Mouse (Mus musculus): ENCODE data around the gene Fgfr1op.

Fgfr1op gene

DNA sequence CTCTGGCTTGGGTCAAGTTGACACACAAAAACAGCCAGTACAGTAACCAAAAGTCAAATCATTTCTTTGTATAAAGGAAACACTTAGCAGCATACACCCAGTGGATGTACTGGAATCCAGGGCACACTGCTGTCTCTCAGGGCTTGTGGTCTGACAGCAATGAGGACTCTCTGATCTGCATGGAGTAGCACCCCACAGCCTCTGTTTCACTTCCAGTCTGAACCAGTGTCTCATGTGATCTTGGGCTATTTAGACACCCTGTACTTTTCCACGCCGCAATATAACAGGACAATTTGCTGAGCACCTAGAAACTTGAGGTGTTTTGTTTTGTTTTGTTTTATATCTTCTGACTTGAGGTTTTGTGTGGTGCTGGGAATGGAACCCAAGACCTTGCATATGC lies 59.9 kb downstream of the Fgfr1op start:
- DNase-seq (ENCODE audit: low read depth, low spot score), result no peak

DNA sequence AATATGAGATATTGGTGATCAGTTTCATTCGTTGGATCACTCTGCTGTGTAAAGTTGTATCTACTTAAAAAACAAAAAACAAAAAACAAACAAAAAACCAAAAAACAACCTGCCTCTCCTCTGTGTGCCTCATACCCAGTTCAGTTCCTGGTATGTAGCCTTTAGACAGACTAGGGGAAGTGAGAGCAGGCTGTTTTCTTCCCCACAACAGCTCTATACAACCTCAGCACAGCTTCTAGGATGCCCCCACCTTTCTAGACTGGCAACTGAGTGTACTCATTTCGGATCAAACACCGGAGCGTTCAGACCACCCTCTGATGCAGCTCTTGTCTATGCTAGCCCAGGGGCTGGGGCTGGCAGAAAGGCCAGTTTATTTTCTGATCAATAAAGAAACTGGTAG lies 60.4 kb downstream of the Fgfr1op start:
- DNase-seq (ENCODE audit: low read depth, low spot score), result no peak

DNA sequence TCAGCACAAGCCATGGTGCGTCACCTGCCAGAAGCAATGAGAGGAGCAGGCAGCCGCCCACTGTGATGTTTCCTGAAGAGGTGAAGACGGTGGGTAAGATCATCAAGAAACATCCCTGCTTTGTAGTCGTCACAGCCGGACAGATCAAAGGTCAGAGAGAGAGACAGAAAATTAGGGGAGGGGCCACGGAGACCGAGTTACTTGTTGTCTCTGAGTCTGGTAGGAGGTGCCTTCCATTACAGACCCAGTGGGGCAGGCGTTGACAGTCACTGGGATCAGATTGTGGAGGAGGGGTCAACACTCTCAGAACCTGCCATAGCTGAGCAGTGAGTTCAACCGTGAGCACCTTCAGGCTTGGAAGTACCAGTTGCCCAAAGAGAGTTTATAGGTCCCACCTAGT lies 63.3 kb downstream of the Fgfr1op start:
- no peak for DNase-seq (ENCODE audit: low read depth, low spot score)

DNA sequence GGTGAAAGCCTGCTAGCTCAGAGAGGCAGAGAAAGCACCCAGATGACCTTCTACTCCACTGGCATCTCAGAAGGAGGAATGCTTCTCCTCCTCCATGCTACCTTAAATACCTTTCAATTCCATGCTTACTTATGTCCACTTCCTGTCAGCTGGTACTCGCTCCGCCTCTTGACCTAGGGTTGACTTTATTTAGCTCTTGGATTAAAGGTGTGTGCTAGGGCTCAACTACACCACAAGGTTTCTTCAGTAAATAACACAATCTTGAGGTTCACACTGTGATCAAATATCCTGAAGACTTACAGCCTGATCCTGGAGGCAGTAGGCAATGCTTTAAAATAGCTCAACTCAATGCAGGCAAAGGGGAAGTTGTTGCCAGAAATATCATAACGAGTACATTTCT lies 64.3 kb downstream of the Fgfr1op start:
- DNase-seq (ENCODE audit: low read depth, low spot score), result no peak

DNA sequence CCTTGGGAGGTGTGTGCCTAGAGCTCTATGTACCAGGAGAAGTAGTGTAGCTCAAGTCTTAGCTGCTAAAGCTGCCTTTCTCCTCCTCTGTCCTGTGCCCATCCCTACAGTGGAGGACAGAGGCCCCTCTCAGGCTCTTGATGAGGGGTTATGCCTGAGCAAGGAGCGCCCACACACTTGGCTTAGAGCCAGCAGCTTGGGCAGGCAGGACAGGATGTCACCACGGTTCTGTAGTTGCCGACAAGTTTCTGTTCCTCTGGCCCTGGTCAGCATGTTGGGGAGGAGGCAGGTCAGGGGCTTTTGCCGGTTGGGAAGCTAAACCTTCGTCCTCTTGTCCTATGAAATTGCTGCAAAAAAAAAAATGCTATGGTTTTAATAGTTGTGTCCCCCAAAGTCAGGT lies 66.8 kb downstream of the Fgfr1op start:
- no peak for DNase-seq (ENCODE audit: low read depth, low spot score)

DNA sequence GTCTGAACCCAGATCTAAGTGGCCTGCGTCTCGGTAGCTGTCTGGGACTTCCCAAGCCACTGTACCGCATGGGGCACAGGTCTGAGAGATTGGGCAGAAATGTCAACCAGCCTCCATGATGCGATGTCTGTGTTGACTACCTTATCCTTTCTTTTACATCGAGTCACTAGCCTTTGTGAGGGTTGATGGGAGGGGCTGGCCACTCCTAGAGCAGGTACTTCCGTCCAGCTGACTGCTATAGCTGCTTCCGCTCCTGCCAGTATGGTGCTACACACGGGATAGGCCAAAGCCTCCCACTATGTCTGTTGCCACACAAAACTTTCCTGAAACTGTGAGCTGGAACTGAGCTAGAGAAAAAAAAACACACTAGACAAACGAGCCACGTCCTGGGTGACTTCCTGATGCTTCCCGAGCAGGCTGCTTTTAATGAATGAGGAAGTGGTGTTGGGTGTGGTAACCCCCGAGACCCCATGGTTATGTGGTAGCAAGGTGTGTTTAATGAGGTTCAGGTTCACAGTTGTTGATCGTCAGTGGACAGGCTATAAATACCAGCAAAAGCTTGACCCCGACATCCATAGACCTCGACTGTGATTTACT lies 68.4 kb downstream of the Fgfr1op start:
- no peak for DNase-seq (ENCODE audit: low read depth, low spot score)

DNA sequence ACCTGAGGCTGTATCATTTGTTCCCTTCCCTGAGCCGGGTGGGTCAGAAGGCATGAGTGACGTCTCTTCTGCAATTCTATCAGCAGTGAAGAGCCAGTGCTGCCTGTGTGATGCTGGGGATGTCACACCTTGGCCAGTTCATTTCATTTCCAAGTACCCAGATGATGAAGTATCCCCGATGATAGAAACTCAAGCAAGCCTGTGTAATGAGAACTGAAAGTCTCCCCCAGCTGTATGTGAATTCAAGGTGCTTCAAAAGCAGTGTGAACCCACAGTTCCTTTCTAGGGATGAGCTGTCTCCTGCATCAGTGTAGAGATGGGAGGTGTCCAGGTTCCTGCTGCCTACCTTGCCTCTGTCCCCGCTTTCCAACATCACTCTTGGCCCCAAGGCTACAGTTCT lies 69.2 kb downstream of the Fgfr1op start:
- DNase-seq (ENCODE audit: low read depth, low spot score), result no peak

DNA sequence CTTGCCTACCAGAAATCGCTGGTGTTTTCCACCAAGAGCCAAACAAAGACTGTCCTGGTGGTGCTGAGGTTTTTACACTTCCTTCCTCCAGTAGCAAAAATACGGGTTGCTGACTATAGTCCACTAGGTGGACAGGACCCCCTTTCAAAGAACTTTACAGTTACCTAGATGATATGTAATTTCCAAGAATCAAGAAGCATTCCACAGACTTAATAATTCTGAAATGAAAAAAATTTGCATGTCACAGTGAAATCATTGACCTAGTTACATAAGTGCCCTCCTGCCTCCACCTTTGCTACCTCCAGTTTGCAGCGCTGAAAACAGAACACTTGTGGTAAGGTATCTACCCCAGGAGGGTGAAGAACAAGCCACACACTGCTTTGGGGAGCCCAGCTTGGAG lies 70.4 kb downstream of the Fgfr1op start, which contains the start of gene Ccr6:
Gene Ccr6, plus strand, starts transcription at position 301 of the 400 bp plus-strand sequence.
- DNase-seq (ENCODE audit: low read depth, low spot score), result no peak

DNA sequence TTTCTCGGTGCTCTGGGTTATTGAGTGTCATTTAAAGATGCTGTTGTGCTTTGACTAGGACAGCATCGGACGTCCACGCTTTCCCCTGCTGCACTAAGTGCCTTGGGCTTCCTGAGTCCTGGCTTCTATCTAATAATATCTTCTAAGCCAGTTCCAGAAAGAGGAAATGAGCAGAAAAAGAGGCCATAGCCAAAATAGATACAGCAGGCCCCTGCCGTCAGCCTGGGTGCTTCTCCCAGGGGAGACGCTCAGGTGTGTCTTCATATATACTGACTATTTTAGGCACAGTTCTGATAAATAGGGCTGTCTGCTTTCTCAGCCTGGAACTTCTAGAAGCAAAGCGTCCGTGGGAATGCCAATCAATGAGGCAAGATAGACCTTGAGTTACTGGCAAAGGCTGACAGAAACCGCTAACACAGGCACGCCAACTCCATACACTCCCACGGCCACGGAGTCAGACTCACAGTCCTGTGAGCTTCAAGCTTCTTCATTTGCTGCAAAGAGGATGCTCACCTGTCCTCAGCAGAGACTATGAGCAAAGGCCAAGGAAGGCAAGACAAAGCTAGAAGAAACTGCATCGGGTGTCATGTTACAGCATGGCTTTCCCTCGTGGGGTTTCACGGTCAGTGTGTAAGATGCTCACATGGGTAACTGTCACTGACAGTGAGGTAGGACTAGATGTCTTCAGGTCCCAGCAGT lies 72.9 kb downstream of the Fgfr1op start:
- no peak for DNase-seq (ENCODE audit: low read depth, low spot score)

DNA sequence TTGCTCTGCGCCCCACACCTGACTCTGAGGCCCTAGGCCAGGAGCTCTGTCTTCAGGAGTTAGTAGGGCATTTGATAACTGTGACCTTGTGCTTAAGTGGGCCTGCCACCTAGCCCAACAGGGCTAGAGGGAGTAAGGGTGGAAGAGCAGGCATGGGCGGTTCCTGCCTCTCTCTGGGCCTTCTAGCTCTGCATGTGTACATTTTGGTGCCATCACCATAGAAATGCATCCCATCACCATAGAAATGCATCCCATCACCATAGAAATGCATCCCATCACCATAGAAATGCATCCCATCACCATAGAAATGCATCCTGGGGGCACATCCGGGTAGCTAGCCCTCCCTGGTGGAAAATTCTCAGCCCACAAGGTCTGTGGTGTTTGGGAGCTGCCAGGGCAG lies 74.3 kb downstream of the Fgfr1op start:
- no peak for DNase-seq (ENCODE audit: low read depth, low spot score)

DNA sequence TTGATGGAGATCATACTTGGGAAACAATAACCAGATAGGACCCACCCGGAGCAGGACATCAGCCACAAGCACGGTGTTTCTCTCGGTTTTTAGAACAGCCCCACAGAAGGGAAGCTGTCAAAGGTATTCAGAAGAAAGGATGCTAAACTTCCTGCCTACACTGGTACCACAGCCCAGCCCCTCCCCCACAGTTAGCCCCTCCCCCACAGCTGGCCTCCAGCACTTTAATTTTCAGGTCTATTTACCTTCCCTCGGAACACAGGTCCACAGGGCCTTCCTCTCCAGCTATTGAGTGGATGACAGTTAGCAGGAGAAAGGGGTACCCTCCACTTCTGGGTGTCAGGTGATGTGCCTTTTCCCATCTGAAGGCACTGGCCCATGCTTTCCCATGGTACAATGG lies 75.2 kb downstream of the Fgfr1op start:
- no peak for DNase-seq (ENCODE audit: low read depth, low spot score)

DNA sequence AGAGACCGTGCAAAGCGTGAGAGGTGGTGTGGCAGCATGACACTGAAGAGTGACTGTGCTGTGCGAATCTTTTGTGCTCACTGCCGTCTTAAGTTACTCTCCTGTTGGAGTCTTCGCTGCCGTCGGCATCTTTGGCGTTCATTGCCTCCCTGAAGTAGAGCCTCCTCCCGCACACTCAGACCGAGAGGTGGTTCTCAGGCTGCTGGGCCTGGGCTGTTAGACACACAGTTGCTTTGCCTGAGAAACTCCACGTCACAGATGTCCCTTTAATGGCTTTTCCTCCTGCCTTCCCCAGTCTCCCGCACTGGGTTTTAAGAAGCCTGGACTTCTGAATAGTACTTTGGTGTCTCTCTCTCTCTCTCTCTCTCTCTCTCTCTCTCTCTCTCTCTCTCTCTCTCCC lies 76.3 kb downstream of the Fgfr1op start:
- DNase-seq (ENCODE audit: low read depth, low spot score), result no peak

DNA sequence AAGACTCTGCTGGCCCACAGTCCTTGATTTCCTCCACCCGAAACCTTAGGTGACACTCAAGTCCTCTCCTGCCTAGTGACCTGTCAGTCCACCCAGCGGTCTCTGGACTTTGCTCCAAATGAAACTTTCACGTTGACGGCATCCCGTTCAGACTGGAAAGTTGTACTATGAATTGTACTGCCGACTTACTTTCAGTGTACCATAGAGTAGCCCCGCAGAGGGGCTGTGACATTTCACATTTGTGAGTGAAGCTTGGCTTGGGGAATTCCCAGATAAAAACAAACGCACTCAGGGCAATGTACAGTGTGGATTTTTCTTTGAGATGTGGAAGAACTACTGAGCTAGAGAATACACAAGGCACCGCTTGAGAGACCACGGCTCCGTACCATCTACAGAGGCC lies 76.9 kb downstream of the Fgfr1op start:
- DNase-seq (ENCODE audit: low read depth, low spot score), result no peak

DNA sequence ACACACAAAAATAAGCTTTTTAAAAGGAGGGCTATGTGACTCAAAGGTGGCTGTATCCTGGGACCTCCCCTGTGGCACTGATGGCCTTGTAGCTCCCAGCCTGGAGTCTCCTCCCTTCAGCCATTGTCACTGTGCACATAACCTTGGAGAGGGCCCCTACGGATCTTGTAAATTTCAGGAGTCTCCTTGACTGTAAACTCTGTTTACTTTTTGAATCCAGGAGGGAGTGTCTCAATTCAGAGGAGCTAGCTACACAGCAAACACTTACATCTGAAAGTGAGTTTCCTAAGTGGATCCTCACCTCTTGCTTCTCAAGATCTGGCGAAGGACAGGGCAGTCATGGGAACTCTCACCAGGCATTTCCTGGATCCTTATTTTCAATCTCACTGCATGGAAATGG lies 78.8 kb downstream of the Fgfr1op start:
- DNase-seq (ENCODE audit: low read depth, low spot score), result no peak

DNA sequence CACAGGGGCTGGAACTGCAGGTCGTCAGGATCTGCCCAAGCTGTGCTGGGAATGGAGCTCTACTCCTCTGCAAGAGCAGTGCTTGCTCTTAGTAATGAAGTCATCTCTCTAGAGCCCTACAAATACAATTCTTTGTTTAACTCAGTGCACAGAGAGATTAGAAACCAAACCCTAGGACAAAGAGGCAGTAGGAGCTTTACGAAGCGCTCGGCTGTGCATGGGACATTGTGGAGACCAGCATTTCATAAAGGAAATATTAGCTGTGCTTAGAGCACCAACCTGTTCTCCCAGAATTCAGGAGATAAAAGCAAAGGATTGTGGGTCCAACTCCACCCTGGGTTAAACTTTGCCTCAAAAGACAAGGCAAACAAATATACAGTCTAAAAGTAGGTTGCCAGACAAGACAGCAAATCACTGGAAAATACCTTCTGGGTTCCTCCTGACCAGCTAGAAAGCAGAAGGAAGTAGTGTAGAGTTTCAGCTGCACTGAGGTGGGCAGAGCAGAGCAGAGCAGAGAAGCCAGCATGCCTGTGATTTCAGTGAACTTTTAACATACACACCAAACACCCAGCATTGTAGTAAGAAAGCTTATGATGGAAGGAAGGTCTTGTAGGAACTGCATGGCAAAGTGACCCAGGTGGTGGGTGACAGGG lies 80.9 kb downstream of the Fgfr1op start:
- no peak for DNase-seq (ENCODE audit: low read depth, low spot score)
